Mouse (Mus musculus): ENCODE measurements around the gene Gm28048.

DNA sequence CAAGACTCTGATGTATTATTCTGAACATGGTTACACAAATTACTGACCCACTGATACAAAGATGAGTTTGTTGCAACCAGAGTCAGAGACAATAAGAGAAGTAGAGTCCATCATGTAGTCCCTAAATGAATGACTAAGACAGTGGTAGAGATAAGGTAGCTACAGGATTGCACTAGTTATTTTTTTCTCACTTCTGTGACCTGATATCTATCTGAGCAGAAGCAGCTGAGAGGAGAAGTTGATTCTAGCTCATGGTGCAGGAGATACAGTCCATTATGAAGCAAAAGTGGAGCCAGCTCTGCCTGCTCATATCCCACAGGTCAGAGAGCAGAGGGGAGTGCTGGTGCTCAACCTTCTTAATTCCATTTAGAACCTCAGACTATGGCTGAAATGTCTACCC, 49.7 kb downstream of the Gm28048 start:
- TF ChIP-seq POLR2A (IDR thresholded peaks at IDR 0.05; ENCODE audit: borderline replicate concordance, extremely low read depth, insufficient read depth, insufficient read length, poor library complexity, severe bottlenecking) (no peak), CTCF (IDR thresholded peaks at IDR 0.05; ENCODE audit: borderline replicate concordance, extremely low read depth, insufficient read depth, insufficient read length) (no peak)
